Mouse (Mus musculus): ENCODE data around the gene Chm.

Chm gene

GRCm38 (mm10) chrX:113185230-113185985 lies at the start of gene Chm:
Chm (minus strand) TSS chrX:113185517.
- DNase-seq (ENCODE audit: low read depth, low spot score): peak; percentile 81

DNA sequence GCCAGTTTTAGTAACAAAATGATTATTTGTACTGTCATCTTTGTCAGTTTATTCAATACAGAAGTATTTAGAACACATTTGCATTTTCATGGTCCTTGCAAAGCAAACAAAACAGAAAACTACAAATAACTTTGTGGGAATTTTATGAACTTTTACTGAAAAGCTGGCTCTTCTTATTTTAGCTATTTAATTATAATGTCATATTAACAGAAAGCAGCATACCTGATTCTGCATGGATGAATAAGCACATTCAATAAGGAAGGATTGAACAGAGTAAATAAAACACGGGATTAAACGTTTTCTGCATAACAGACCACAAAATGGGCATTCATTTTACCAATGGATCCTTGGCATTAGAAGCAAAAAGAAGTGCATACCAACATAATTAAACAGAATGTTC lies 8.6 kb upstream of the Chm start:
- no peak for DNase-seq (ENCODE audit: low read depth, low spot score)

GRCm38 (mm10) chrX:113184569-113185229 lies 618 bp downstream of the Chm start:
- DNase-seq (ENCODE audit: low read depth, low spot score): no peak

DNA sequence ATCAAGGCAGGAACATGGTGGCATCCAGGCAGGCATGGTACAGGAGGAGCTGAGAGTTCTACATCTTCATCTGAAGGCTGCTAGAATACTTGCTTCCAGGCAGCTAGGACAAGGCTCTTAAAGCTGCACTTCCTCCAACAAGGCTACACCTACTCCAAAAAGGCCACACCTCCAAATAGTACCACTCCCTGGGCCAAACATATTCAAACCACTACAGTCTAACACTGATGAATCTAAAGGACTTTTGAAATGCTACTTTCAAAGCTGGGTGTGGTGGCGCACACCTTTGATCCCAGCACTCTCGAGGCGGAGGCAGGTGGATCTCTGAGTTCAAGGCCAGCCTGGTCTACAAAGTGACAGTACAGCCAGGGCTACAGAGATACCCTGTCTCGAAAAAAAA lies 4.5 kb downstream of the Chm start:
- DNase-seq (ENCODE audit: low read depth, low spot score): peak; percentile 63

- DNase-seq (ENCODE audit: low read depth, low spot score): no peak
Measured at GRCm38 (mm10) chrX:113172766-113173165, 12.6 kb downstream of the Chm start.

DNA sequence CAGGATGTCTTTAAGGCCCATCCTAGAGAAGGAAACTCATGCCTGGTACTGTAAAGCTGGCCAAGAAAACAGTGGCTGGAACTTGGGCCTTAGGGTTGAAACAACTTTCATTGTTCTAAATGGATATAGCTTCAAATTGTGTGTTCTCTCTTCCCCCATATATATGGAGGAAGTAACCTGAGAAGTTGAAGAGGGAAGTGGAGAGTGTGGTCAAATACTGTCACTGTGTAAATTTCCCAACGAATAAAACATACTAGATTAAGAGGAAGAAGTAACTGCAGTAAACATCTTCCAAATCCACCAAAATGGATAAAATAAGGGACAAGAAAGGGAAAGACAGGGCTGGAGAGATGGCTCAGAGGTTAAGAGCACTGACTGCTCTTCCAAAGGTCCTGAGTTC lies 13.0 kb downstream of the Chm start:
- DNase-seq (ENCODE audit: low read depth, low spot score): no peak

DNA sequence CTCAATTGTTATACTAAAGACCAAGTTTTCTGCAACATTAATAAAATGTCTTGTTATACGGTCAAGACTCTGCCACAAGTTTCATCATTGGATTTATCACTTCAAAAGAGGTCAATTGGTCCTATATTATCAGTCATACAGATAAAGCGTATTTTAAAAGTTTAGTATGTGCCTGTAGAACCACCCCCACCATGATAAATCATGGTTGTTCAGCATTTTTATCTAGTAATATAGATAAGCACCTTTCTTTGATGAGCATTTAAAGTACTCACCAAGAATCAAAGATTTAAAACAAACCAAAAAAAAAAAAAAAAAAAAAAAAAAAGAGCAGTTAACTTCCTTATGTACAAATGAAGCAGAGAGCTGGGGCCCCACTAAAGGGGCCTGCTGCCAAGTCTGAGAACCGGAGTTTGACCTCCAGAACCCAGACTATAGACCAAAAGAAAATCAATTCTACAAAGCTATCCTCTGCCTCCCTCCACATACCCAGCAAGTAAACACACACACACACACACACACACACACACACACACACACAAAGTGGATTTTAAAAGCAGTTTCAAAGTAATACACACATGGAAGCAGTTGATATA lies 25.0 kb downstream of the Chm start:
- DNase-seq (ENCODE audit: low read depth, low spot score): no peak

DNA sequence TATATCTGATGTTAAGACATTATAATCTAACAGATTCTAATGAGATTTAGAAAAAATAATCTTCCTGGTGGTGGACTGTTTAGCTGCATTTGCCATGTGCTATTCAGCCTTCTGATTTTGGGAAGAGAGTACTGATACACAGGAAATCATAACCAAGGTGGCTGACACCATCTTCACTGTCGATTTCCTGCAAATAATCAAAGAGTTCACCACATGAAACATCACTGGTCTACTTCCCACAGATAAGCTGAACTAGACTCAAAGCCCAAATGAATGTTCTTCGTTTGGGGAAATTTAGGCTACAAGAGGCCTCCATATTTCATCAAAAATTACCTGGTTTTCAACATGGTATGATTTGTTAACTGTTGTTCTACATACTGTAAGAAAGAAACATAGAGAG lies 101.1 kb downstream of the Chm start:
- DNase-seq (ENCODE audit: low read depth, low spot score): no peak

GRCm38 (mm10) chrX:113076053-113076452 lies 109.3 kb downstream of the Chm start:
- DNase-seq (ENCODE audit: low read depth, low spot score): no peak

- no peak for DNase-seq (ENCODE audit: low read depth, low spot score)
Measured at GRCm38 (mm10) chrX:113074823-113075222, 110.5 kb downstream of the Chm start.

DNA sequence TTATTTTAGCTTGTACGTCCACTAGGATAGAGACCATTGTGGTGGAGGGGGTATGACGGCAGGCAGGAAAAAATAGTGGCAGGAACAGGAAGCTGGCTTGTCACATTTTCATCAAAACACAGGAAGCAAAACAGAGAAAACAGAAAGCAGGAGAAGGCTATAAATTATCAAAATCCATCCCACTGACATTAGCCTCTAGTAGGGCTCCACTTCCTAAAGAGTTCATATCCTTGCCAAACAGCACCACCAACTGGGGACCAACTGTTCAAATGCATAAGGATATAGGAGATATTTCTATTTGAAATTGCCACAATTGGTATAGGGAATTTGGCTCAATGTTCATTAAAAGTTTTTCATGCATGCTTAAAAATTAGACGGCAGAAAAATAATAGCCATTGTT lies 181.7 kb downstream of the Chm start:
- DNase-seq (ENCODE audit: low read depth, low spot score): no peak

- peak; percentile 9 for DNase-seq (ENCODE audit: low read depth, low spot score)
Measured at GRCm38 (mm10) chrX:113002192-113002591, 183.1 kb downstream of the Chm start.

Measured in R1 (cell line).